Mouse (Mus musculus) WW6 (cell line): ENCODE measurements around the gene Dll4.

Source experiments
- DNase-seq: peaks from one replicate; pipeline ENCODE4 v3.0.0-alpha.2; 2013; ENCODE audit warnings: low read depth, low spot score

Dll4 gene

DNA sequence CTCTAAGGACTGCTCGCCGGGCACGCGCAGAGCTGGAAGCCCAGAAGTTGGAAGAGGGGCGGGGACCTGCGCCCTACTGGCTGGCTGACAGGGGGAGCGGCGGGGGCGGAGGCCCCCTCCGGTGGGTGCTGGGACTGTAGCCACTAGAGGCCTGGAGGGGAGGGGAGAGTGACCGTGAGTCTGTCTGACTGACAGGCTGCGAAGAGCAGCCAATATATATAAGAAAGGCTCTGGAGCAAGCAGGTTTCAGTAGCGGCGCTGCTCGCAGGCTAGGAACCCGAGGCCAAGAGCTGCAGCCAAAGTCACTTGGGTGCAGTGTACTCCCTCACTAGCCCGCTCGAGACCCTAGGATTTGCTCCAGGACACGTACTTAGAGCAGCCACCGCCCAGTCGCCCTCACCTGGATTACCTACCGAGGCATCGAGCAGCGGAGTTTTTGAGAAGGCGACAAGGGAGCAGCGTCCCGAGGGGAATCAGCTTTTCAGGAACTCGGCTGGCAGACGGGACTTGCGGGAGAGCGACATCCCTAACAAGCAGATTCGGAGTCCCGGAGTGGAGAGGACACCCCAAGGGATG is at the start of gene Dll4:
TSS of gene Dll4 (plus strand) at position 217 of the 576 bp plus-strand sequence.
- no peak for DNase-seq

DNA sequence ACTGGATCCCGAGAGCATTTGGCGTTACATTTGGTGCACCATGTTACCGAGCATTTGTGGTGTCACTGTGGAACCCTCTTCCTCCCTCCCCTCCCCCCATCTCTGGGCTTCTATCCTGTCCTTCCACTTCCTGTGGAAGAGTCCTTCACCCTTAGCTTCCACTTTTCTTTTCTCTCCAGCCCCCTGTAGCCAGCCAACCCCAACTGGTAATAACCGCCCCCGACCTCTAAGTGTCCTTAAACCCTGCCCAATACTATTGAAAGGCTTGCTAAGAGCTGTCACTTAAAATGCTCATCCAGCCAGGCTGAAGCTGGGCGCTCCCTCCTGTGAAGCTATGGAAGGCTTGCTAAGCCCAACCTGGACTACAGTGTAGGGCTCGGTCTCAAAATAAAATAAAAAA is 48.7 kb upstream of the Dll4 start:
- DNase-seq: no peak

- DNase-seq: no peak
Measured at GRCm38 (mm10) chr2:119277810-119278209, 47.8 kb upstream of the Dll4 start.

GRCm38 (mm10) chr2:119281899-119282565 is 43.6 kb upstream of the Dll4 start:
- no peak for DNase-seq

- DNase-seq: no peak
Measured at GRCm38 (mm10) chr2:119287372-119287771, 38.2 kb upstream of the Dll4 start.

GRCm38 (mm10) chr2:119288270-119288882 is 37.2 kb upstream of the Dll4 start, which contains the start of gene Vps18:
TSS of gene Vps18 (plus strand) at chr2:119288740.
- DNase-seq: peak; percentile 95

DNA sequence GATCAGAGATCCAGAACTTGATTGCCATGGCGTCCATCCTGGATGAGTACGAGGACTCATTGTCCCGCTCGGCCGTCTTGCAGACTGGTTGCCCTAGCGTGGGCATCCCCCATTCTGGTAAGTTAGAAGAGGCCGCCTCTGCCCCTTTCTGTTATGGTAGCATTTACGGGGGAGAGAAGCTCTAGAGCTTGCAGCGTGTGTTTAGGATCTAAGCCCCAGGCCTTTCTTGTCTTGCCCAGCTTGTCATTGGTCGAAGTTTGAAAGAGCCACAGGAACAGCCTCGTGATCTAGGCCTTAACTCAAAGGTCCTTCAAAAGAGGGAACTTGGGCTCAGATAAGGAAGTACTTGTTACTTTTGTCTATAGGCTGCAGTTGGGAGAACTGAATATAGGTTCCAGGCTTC is 36.6 kb upstream of the Dll4 start:
- DNase-seq: no peak

GRCm38 (mm10) chr2:119292281-119292680 is 33.3 kb upstream of the Dll4 start:
- DNase-seq: no peak

GRCm38 (mm10) chr2:119292852-119293251 is 32.7 kb upstream of the Dll4 start:
- DNase-seq: no peak

GRCm38 (mm10) chr2:119293311-119293710 is 32.3 kb upstream of the Dll4 start:
- no peak for DNase-seq

DNA sequence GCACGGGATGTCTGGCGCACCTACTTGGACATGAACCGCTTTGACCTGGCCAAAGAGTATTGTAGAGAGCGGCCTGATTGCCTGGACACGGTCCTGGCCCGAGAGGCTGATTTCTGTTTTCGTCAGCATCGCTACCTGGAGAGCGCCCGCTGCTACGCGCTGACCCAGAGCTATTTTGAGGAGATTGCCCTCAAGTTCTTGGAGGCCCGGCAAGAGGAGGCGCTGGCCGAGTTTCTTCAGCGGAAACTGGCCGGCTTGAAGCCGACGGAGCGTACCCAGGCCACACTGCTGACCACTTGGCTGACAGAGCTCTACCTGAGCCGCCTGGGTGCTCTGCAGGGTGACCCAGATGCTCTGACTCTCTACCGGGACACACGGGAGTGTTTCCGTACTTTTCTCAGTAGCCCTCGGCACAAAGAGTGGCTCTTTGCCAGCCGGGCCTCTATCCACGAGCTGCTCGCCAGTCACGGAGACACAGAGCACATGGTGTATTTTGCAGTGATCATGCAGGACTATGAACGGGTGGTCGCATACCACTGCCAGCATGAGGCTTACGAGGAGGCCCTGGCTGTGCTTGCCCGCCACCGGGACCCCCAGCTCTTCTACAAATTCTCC is 31.7 kb upstream of the Dll4 start:
- DNase-seq: no peak

DNA sequence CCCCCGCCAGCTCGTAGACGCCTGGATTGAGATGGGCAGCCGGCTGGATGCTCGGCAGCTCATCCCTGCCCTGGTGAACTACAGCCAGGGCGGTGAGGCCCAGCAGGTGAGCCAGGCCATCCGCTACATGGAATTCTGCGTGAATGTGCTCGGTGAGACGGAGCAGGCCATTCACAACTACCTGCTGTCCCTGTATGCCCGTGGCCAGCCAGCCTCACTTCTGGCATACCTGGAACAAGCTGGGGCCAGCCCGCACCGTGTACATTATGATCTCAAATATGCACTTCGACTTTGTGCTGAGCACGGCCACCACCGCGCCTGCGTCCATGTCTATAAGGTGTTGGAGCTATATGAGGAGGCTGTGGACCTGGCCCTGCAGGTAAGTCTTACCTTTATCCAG is 31.2 kb upstream of the Dll4 start:
- no peak for DNase-seq

DNA sequence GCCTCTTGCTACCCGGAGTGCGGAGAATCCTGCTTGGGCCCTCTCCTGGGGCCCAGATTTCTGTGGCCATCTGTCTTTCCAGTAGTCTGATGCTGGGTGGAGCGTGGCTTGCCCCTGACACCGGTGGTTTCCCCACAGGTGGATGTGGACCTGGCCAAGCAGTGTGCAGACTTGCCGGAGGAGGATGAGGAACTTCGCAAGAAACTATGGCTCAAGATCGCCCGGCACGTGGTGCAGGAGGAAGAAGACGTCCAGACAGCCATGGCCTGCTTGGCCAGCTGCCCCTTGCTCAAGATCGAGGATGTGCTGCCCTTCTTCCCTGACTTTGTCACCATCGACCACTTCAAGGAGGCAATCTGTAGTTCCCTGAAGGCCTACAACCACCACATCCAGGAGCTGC is 28.8 kb upstream of the Dll4 start:
- DNase-seq: no peak

GRCm38 (mm10) chr2:119297506-119297905 is 28.1 kb upstream of the Dll4 start:
- no peak for DNase-seq

DNA sequence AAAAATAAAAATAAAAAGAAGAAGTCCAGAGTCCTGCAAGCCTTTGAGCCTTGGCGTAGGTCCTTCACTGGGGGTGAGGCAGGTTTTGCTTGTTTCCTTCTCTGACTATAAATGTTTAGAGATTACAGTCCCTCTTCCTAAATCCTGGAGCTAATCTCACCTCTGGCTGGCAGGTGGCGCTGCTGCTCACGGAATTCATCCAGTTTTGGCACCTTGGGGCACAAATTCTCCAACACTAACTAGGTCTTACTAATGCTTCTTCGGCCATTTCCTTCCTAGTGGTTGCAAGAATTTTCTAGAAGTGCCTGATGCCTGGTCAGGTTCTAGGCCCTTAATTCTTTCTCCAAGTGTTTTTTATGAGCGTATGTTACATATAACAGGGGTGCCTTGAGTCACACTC is 27.3 kb upstream of the Dll4 start:
- DNase-seq: no peak

GRCm38 (mm10) chr2:119298839-119299238 is 26.7 kb upstream of the Dll4 start:
- no peak for DNase-seq

- DNase-seq: no peak
Measured at GRCm38 (mm10) chr2:119299981-119300818, 25.4 kb upstream of the Dll4 start.

DNA sequence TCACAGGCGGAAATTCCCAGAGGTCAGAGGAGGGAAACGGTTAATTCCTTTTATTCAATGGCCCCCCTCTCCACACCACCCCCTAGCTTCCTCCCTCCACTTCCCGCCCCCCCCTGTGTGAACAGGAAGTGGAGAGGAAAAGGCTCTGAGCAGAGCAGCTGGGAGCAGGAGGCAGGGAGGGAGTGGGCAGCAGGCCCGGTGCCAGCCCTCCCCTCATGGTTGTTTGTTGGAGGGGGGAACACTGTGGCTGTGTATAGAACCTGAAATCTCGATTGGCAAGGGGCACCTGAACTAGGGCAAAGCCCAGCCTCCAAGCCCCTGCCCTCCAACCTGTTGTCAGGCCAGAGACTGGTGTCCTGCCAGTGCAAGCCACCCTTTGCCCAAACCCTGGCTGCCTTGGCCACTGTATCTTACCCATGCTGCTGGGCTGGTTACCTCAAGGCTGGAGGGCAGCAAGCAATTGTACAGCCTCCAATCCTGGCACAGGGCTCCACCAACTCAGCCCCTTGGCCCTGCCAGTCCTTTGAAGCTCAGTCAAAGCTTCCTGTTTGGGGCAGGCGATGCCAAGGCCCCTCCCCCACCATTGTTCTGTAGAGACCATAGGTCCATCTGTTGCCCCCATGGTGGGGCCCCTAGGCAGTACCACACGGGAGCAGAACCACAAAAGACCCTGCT is 24.6 kb upstream of the Dll4 start:
- DNase-seq: no peak

DNA sequence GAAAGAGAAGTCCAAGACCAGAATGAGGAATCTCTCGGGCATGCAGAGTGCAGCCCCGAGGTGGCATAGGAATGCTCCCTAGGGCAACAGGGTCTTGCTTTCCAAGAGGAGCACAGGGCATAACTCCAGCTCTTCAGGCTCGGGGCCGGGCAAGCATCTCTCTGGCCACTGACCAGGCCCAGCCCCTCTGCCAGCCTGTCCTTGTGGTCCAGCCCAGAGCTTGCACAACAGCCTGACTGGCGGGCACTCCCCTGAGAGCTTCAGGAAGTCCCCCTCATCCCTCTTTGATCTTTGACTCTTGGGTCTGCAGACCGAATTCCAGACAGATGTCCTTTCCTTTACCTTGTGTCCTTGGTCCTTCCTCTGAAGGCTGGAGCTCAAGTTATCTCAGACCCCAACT is 22.7 kb upstream of the Dll4 start:
- DNase-seq: no peak

GRCm38 (mm10) chr2:119304391-119304790 is 21.2 kb upstream of the Dll4 start:
- no peak for DNase-seq

GRCm38 (mm10) chr2:119304798-119305208 is 20.8 kb upstream of the Dll4 start:
- no peak for DNase-seq
